Mouse (Mus musculus) cortical plate, adult 2 months (tissue): ENCODE measurements around the gene Ggcx. TPM values are rescaled to one million over a fixed set of nuclear protein-coding genes. Genes with fewer than 3 reads are reported as not detected.

Experiments
- H3K27ac ChIP-seq: fragments of 200-500 bp; 2 replicates; pipeline ENCODE4 v1.5.1; 2012; ENCODE audit warnings: low read length, control low read depth, inconsistent platforms; ENCODE audit not compliant: insufficient read depth
- H3K4me1 ChIP-seq: fragments of 200-500 bp; 2 replicates; pipeline ENCODE4 v1.6.1; 2011; ENCODE audit warnings: low read length; ENCODE audit not compliant: control insufficient read depth, insufficient read depth
- H3K4me3 ChIP-seq: fragments of 200-500 bp; 2 replicates; pipeline ENCODE4 v1.5.1; 2011; ENCODE audit warnings: mild to moderate bottlenecking, low read length, control low read depth; ENCODE audit not compliant: insufficient read depth
- CTCF ChIP-seq: fragments of 200-500 bp; IDR thresholded peaks from 2 replicates; pipeline ENCODE4 v1.5.1; 2011; ENCODE audit warnings: mild to moderate bottlenecking, control low read depth, low read length; ENCODE audit not compliant: insufficient read depth; ENCODE audit errors: extremely low read depth
- POLR2A ChIP-seq: fragments of 200-500 bp; IDR thresholded peaks from 2 replicates; pipeline ENCODE4 v1.6.1; 2011; ENCODE audit warnings: mild to moderate bottlenecking, low read length, control low read depth; ENCODE audit not compliant: insufficient read depth; ENCODE audit errors: extremely low read depth
- polyA plus RNA-seq: library from polyadenylated mRNA; depleted of rRNA; stranded (reverse); fragments of >200 nt; gene quantifications from 2 replicates; pipeline ENCODE4 v1.2.3, GENCODE M21; 2012

The Ggcx gene
- polyA plus RNA-seq, 1 experiment = 17.7 TPM

DNA sequence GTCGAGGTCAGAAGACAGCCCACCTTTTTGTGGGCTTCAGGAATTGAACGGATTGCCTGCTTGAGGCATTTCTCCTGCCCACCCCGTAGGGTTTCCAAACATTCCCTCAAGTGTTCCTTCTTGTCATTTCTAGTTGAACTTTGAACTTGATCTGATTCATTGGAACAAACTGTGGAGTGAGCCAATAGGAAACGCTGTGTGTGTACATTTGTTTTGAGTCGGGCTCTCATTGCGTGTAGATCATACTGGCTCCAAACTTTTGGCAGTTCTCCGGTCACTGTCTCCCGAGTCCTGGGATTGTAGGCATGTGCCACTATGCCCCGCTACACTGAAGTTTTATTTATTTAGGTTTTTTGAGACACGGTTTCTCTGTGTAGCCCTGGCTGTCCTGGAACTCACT, 6.8 kb downstream of the Ggcx start:
- TF ChIP-seq POLR2A (no peak), CTCF (no peak)
- Histone ChIP-seq H3K4me1 (no peaks in the 10 kb centered on the region; the same call in 1 of the 2 replicates), H3K4me3 (no peak overlapping the region)

DNA sequence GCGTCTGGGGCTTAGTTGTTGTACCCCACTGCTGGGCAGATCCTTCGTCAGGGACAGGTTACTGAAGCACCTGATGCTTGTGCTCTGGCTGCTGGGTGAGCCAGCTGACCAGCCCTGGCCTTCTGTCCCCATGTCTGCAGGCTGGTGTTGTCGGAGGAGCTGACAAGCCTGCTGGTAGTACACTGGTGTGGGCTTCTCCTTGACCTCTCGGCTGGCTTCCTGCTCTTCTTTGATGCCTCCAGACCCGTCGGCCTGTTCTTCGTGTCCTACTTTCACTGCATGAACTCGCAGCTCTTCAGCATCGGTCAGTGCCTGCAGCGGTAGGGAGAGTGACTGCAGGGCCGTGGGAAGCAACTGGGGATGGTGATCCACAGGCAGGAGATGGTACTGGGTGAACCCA, 11.5 kb downstream of the Ggcx start:
- Histone ChIP-seq H3K4me1 (no peaks in the 10 kb centered on the region), H3K4me3 (no peak overlapping the region), H3K27ac (no peak overlapping the region)
- TF ChIP-seq POLR2A (no peak), CTCF (no peak)

More for the DNA sequence above, 6.8 kb downstream of the Ggcx start:
- no peak overlapping the region for H3K27ac ChIP-seq

DNA sequence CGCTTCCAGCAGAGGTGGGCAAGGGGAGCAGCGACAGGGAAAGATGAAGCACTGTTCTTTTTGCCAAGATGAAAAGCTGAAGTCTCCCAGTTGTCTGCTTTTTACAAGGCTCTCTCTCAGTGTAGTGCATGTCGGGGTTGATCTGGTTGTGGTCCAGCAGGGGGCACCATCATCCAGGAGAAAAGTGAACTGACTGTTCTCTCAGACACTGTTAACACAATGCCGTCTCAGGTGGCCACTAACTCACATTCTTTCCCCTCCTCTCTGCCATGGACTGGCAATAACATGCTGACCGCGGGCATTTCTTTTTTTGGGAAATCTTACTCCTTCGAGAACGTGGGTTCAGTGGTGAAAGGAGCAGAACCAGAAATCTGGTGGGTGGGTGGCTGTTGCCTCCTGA, 13.9 kb downstream of the Ggcx start:
- Histone ChIP-seq H3K4me3 (no peak overlapping the region), H3K4me1 (peaks cover 2% of the 10 kb centered on the region; the same call in 1 of the 2 replicates), H3K27ac (no peak overlapping the region)
- TF ChIP-seq POLR2A (no peak), CTCF (peak; percentile 89)

DNA sequence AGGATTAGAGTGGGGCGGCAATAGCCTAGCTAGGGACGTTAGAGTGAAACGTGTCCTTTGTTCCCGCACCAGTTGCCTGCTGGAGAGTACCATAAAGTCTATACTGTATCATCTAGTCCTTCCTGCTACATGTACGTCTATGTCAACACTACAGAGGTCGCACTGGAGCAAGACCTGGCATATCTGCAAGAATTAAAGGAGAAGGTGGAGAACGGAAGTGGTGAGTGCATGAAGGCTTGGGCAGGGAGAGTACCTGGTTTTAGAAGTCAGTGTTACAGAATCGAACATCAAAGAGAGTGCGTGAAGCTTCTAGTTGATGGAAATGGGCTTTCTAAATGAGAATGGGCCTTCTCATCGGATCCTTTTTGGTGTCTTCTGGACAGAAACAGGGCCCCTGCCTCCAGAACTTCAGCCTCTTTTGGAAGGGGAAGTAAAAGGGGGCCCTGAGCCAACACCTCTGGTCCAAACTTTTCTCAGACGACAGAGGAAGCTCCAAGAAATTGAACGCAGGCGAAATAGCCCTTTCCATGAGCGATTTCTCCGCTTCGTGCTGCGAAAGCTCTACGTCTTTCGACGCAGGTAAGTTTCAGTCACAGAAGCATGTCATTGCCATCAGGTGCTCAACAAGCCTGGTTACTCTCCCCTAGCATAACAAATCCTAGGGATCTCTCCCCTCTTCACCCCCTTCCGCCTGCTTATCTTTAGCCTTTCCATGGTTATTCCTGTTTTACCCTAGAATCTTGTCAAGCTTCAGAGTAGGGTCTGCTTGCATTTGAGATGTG, 15.1 kb downstream of the Ggcx start:
- H3K4me3 ChIP-seq = no peak overlapping the region
- no peak overlapping the region for H3K27ac ChIP-seq
- TF ChIP-seq POLR2A (no peak), CTCF (no peak)

DNA sequence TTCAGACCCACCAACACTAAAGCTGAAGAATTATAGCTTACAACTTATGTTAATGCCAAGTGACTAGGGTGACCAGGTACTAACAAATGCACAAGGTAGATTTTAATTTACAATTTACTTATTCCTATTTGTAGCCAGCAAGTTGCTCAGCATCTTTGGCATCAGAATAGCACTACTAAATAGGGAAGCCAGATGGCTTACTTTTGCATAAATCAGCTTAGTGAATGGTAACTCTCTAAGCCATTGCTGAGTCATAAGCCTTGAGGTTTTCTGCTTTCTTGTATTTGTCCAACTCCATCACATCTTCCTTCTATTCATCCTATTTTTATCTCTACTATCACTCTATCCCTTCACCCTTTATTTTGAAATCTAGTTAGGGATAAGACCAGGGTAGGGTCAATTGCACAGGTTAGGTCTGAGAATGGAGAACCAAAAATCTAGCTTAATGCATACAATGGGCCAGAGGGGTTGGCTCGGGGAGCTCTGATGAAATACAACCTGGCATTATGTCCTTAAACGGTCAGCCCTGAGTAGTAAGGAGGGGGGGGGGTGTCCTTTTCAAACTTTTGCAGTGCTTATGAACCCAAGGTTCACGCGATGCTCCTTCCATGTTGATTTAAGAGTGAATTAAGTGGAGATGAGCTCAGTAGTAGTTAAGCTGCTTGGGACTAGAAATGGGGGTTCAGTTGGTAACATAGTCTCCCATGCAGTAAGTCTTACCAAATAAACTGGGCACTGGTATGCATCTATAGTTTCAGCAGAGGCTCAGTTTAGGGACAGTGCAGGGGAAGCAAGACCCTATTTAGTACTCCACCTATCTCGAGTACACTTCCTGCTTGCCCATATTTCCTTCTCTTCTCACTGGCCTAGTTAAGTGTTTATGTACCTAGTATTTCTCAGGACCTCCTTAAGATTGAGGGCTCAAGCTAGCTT, 17.1 kb downstream of the Ggcx start:
- Histone ChIP-seq H3K27ac (no peak overlapping the region), H3K4me3 (no peak overlapping the region)
- TF ChIP-seq POLR2A = peak; percentile 38; the same call in 1 of the 2 replicates
- TF ChIP-seq CTCF = no peak

More for the DNA sequence above, 15.1 kb downstream of the Ggcx start:
- peaks cover 2% of the 10 kb centered on the region; the same call in 1 of the 2 replicates for H3K4me1 ChIP-seq

DNA sequence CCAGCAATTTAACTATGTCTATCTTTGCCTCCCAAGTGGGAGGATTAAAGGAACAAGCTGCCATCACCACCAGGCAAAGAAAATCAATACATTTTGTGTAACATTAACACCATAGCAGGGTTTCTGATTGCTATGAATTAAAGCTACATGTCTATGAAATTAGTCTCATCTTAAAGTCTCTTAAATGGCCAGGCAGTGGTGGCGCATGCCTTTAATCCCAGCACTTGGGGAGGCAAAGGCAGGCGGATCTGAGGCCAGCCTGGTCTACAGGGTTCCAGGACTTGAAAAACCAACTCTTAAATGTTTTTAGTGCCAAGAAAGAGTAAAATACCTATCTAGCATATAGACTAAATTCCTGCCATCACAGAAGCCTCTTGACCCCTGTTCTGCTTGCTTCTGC, 18.0 kb downstream of the Ggcx start:
- Histone ChIP-seq H3K4me3 (no peak overlapping the region), H3K4me1 (peaks cover 2% of the 10 kb centered on the region; the same call in 1 of the 2 replicates), H3K27ac (no peak overlapping the region)
- TF ChIP-seq POLR2A (0 out of 2 replicates have a peak, but pooled peaks have one; percentile 9), CTCF (no peak)

More for the DNA sequence above, 17.1 kb downstream of the Ggcx start:
- peaks cover 2% of the 10 kb centered on the region; the same call in 1 of the 2 replicates for H3K4me1 ChIP-seq

DNA sequence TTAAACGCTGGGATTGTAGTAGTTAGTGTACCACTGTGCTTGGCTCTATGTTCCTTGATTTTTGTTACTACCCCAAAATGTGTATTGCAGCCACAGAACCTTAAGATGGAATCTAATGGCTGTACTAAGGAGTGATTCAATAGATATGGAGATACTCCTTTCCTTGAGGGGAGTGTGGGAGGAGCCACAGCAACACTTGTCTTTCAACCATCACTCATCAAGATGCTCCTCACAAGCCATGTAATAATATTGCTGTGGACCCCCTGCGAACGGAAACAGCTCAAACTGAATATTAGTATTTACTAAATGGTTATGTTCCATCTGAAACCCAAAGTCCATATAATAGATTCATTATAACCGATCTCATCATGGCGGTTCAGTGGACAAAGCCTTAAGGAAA, 24.1 kb downstream of the Ggcx start:
- no peak overlapping the region for H3K27ac ChIP-seq
- no peak for TF ChIP-seq POLR2A
- TF ChIP-seq CTCF = no peak
- peaks cover 2% of the 10 kb centered on the region; the same call in 1 of the 2 replicates for H3K4me1 ChIP-seq
- peak overlapping the region; percentile 87 for H3K4me3 ChIP-seq

DNA sequence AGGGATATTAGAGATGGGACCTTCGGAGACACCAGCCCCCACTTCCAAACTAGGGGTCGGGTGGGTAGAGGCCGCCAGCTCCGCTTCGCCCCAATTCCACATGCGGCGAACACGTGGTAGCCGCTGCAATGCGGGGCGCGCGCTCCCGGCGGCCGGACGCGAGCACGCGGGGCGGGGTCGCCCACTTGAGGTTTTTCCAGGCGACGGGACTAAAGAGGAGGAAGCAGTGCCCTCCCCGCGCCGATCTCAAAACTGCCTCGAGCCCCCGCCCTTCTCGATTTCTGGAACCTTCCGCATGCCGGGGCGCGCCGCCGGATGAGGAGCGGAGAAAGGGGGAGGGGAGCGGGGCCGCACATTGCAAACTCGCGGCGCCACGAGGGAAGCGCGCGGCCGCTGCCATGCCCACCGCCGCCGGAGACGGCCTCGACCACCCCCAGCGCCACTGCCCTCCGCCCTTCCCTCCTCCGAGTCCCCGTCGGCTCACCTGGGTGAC, 24.8 kb downstream of the Ggcx start:
- Histone ChIP-seq H3K4me1 (peaks cover 2% of the 10 kb centered on the region; the same call in 1 of the 2 replicates), H3K4me3 (peak overlapping the region; percentile 87), H3K27ac (peak overlapping the region; percentile 99)
- TF ChIP-seq CTCF (no peak), POLR2A (no peak)
